Mouse (Mus musculus) urinary bladder, postnatal 4 days (tissue): ENCODE measurements around the gene Tcf3.

ENCODE experiments used
- DNase-seq, 2 experiments: peaks; one replicate each; pipeline ENCODE4 v3.0.0; 2021 to 2022; ENCODE audit warnings: low spot score in 2 of 2

Gene Tcf3

GRCm38 (mm10) chr10:80433513-80434232, at the start of gene Tcf3:
Gene Tcf3 (minus strand): TSS chr10:80433647.
- peak; percentile 93 to 96 for DNase-seq

DNA sequence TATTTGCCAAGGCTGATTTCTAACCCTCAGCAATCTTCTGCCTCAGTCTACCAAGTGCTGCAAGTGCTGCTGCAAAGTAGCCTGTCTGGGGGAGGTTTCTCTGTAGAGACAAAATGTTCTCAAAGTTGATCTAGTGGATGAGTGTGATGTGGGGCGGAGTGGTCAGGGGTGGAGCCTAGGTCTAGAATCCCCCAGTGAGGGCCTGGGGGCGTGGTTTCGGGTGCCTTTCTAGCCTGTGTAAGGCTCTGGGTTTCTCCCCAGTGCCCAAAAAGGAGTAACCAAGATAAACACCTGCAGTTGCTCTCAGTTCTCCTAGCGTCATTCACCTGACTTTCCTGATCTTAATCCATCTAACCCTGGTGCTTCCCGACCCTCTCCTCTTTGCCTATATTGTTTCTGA, 47.6 kb upstream of the Tcf3 start:
- DNase-seq = no peak

DNA sequence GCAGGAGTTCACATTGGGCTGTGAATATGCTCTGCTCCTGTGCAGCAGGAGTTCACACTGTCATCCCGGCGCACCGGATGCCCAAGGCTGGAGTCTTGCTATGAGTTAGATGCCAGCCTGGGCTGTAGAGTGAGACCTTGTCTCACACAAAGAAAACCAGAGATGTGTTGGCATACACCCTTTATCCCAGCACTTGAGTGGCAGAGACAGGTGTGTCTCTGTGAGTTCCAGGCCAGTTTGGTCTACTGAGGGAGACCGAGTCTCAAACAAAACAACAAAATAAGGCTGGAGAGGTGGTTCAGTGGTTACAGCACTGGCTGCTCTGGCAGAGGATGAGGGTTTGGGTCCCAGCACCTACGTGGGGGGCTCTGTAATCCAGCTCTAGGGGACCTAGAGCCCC, 45.1 kb upstream of the Tcf3 start:
- no peak for DNase-seq

GRCm38 (mm10) chr10:80475290-80475959, 42.0 kb upstream of the Tcf3 start:
- DNase-seq = peak; percentile 86 to 90

DNA sequence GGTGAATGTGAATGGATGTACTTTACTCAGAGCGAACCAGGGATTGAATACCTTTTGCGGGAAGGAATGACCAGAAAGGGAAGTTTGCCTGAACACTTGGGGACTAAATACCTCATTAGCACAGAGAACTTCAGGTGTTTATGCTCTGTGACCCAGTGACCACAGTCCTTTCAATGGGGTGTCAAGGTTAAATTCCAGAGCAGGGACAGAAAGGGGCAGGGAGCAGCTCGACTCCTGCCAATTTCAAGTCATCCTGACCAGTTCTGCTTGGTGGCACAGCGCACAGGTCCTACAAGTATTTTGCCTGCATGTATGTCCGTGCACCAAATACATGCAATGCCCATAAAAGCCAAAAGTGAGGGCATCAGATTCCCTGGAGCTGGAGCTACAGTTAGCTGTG, 31.6 kb upstream of the Tcf3 start:
- no peak for DNase-seq

DNA sequence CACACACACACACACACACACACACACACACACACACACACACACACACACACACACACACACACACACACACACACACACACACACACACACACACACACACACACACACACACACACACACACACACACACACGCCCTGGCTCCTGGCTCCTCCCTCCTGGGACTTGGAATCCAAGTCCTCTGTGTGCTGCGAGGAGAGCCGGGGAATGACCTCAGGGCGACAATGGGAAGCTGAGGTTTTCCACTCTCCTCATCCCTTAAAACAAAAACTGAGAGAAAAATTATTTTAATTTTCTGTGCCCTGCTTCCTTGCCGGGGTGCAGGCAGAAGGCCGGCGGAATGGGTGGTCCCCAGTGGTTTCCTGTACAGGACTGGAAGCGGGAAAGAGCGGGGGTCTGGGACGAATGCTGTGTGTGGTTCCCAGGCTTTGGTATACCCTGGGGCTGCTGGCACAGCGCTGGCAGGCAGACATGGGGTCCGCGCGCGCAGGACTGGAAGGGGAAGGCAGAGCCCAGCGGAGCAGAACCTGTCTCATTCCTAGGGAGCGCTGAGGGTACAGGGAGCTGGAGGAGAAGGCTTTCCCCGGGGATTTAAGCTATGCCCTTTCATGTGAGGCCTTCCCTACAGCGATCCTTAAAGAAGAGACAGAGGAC, 31.1 kb upstream of the Tcf3 start:
- DNase-seq = no peak

DNA sequence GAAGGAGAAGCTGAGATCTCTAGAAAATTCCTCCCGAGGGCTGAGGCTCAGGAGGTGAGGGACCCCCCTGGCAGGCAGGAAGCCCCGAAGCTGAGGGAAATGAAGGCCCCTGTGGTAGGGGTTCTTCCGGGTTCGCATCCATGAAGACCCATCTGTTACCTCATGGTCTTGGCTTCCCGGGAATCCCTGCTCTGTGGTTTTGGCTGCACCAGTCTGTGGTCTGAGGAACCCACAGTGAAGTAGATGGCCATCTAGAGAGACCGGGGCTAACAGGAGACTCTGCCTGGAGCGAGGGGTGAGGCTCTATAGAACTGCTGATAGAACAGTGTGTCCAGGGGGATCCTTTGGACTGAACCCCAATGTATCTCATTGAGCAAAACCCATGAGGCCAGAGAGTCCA, 27.9 kb upstream of the Tcf3 start:
- DNase-seq = no peak

DNA sequence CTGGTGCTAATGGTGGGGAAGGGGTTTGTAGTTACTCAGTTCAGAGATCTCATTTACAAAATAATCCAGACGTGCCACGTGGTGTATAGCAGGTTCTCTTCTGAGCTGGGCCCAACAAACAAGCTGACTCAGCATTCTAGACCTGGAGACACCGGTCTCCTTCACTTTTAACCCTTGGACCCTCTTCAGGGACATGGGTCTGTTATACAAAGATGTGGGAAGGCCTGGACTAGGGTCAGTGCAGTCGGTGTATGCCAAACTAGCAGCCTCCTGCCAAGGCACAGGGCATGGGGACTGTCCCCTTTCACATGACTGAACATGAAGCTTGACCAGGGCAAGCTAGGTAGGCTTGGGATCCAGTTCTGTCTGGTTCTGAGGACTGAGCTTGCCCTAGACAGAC, 26.9 kb upstream of the Tcf3 start:
- DNase-seq = no peak

- DNase-seq = no peak
These were observed 26.2 kb upstream of the Tcf3 start for GRCm38 (mm10) chr10:80459671-80460070.

- DNase-seq = no peak
These were observed 25.8 kb upstream of the Tcf3 start for GRCm38 (mm10) chr10:80459236-80459635.

GRCm38 (mm10) chr10:80455697-80456096, 22.2 kb upstream of the Tcf3 start:
- DNase-seq = no peak

DNA sequence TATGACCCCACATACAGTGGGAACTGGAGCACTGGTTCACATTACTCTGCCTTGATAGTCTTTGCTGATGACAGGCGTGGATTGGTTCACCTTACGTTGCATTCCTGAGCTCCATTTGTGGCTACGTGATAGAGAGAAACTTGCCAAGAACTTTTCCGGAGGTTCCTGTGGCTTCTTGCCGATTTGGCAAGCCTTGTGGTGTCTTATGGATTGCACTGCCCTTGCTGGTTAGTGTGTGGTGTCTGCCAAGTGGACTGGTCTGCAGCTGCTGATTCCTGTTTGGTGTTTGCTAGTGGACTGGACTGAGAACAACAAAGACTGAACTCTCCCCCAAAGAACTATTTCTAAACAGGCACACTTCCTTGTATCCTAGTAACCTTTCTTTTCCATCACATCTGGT, 21.3 kb upstream of the Tcf3 start:
- DNase-seq = no peak

DNA sequence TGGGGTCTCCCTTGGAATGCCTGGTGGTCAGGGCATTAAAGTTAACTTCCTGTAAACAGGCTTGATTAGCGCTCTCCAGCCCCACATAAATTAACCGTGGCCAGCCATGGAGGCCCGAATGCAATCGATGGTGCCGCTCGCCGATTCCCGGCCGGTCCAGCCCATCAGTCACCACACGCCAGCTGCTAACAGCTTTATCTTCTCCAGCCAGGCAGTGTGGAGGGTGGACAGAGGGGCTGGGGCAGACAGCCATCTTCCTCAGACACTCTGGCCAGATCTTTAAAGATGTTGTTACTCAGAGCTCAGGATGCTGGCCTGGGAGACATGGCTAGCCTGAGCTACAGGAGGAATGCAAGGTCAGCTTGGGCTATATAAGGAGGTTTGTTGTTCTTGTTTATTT, 20.2 kb upstream of the Tcf3 start:
- DNase-seq = no peak

DNA sequence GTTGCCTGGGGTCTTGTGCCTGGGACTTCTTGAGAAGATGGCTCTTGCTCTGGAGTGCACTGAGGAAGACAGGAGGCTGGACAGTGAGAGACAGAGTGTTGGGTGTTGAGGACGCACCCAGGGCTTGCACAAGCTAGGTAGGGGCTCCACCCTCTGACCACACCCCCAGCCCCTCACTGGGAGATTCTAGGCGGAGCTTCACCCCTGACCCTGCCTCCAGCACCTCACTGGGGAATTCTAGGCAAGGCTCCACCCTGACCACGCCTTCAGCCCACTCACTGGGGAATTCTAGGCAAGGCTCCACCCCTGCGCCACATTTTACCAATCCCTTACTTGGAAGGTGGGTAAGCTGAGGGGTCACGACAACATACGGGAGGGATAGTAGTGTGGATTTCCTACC, 17.2 kb upstream of the Tcf3 start:
- DNase-seq = no peak

DNA sequence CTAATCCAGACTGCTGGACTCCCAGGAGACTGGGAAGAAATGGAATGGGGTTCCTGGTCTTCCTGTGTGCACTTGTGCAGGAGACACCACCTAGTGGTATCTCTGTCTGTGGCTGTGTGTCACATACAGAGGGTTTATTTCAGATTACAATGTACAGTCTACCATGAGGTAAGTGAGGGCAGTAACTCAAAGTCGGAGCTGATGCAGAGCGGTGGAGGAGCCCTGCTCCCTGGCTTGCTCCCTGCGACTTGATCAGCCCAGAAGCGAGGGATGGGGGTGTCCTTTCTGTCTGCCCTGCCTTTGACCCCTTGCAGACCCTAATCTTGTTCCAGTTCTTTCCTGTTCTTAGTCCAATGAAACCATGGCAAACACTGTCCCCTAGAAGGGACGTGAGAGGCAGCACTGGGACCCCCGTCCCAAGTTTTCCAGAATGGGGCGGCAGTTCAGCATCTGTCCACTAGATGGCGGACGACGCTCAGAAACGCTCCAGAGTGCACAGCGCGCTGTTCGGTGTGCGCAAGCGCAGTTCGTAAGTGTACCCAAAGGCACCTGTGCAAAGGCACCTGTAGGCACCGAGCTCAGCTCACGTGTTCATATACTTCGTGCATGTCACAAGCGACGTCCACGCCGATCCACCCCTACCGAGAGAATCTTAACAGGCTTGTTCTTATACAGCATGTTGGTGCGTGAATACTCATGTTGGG, 12.6 kb upstream of the Tcf3 start:
- DNase-seq = peak; percentile 64 to 76

- no peak for DNase-seq
These were observed 11.6 kb upstream of the Tcf3 start for GRCm38 (mm10) chr10:80445052-80445451.

DNA sequence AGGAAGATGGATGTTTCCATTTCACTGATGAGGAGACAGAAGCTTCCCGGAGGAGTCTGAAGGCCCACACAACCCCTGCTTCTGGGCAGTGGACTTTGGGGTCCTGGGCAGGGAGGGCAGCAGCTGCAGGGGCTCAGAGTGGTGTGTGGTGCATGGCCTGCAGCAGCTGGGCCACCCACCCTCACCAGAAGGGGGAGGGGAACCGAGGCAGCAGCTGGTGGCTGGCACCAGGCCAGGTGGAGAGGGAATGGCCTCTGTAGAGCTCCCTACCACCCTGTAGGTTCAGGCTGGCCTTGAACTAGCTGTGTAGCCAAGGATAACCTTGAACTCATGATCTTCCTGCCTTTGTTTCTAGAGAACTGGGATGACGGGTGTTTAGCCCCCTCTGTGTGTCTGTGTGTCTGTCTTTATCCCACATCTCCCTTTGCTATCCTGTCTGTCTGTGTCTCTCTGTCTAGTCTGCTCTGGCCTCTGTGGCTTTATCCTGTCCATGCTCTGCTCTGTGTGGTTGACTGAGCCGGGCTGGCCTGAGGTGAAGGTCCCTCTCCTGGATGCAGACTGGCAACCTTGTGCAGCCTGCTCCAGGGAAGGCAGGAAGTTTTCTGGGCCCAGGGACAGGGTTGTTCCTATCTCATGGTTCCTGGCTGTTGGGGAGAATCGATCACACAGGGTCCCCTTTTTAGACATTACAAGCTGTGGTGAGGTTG, 11.0 kb upstream of the Tcf3 start:
- peak in 1 of 2 experiments; percentile 53 for DNase-seq

DNA sequence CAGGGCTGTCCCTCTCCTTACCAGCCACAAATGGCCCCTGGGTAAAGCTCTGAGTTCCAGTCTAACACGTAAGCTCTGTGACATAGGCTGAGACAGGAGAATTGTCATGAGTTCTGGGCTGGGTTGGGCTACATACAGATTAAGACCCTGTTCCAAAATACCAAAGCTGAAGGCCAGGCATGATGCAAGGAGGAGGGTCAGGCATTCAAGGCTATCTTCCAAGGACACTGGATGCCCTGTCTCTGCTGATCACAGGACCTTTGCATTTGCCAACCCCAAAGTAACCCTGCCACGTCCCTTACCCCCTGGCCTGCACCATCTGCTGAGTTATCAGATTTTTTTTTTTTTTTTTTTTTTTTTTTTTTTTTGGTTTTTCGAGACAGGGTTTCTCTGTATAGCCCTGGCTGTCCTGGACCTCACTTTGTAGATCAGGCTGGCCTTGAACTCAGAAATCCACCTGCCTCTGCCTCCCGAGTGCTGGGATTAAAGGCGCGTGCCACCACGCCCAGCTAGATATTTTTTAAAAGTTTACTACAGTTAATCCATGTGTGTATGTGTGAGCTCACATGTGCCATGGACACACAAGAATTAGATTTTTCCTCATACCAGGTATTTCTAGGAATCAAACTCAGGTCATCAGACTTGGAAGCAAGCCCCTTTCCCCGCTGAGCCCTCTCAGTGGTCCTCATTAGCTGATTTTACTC, 10.3 kb upstream of the Tcf3 start:
- DNase-seq = no peak

DNA sequence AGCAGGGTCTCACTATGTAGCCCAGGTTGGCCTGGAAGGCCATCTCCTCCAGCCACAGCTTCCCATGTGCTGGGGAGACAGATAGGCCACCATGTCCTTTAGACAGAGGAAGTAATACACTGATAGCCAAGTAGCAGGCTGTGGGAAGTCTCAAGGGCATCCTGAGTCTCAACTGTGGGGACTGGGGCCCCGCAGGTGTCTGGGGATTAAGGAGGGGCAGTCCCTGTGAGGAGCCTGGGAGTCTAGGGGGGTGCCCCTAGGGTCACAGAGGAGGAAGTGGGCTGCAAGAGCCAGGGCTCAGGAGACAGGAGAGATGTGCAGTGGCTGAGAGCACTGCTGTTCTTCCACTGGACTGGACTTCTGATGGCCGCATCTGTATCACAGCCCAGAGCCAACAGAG, 9.5 kb upstream of the Tcf3 start:
- no peak for DNase-seq

- DNase-seq = no peak
These were observed 8.2 kb upstream of the Tcf3 start for GRCm38 (mm10) chr10:80441598-80441997.

- no peak for DNase-seq
These were observed 6.6 kb upstream of the Tcf3 start for GRCm38 (mm10) chr10:80440031-80440430.
